Mouse (Mus musculus) E14TG2a.4 (cell line): Measurements from ENCODE around the gene Stk10.
"Not testable (repeated sequence)": the region's sequence is repeated elsewhere in the genome, so short reads cannot be mapped to it uniquely, and the experiment has no call there.

Source experiments
- H3K27me3 ChIP-seq: 2 replicates; pipeline ENCODE4 v1.6.1; 2014; ENCODE audit warnings: low read length, control low read depth; ENCODE audit not compliant: insufficient read depth
- H3K36me3 ChIP-seq: 2 replicates; pipeline ENCODE4 v1.6.1; 2014; ENCODE audit warnings: low read length, control low read depth; ENCODE audit not compliant: insufficient read depth
- H3K4me1 ChIP-seq: replicated peaks from 2 replicates; pipeline ENCODE4 v1.6.1; 2014; ENCODE audit warnings: low read depth, low read length, control low read depth
- H3K4me3 ChIP-seq: replicated peaks from 2 replicates; pipeline ENCODE4 v1.5.1; 2014; ENCODE audit warnings: mild to moderate bottlenecking, low read length
- H3K9me3 ChIP-seq: 2 replicates; pipeline ENCODE4 v1.6.1; 2014; ENCODE audit warnings: low read length, control low read depth
- CTCF ChIP-seq: conservative IDR thresholded peaks from 2 replicates; pipeline ENCODE4 v1.5.1; 2014; ENCODE audit warnings: low read length
- NANOG ChIP-seq: IDR thresholded peaks from 2 replicates; pipeline ENCODE4 v1.6.1; 2014; ENCODE audit warnings: borderline replicate concordance, low read length, mixed read lengths
- POU5F1 ChIP-seq: IDR thresholded peaks from 2 replicates; pipeline ENCODE4 v1.6.1; 2014; ENCODE audit warnings: low read length, borderline replicate concordance

Gene Stk10

DNA sequence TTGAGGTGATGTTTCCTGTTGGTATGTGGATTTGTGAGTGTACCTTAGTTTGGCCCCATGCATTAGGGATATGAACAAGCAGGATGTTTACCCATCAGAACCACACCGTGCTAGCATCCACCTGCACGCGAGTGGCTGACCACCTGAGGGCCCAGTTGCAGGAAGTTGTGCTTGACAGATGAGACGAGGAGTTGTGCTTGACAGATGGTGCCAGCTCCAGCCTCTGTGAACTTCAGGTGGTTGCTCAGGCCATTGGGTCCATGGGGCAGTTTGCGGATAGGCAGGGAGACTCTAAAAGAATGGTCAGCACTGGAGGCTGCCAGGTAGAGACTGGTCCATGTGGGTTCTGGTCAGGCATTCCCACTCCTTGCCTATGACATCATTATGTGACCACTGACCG lies 83.0 kb downstream of the Stk10 start:
- Histone ChIP-seq H3K4me1 (peaks cover 63% of the 10 kb centered on the region), H3K9me3 (no peaks in the 10 kb centered on the region), H3K4me3 (peak overlapping the region; percentile 49), H3K27me3 (no peaks in the 10 kb centered on the region), H3K36me3 (peaks cover 79% of the 10 kb centered on the region)
- TF ChIP-seq NANOG (no peak), CTCF (no peak), POU5F1 (no peak)

- Histone ChIP-seq H3K4me1 (peaks cover 61% of the 10 kb centered on the region), H3K9me3 (no peaks in the 10 kb centered on the region), H3K36me3 (peaks cover 78% of the 10 kb centered on the region), H3K27me3 (no peaks in the 10 kb centered on the region), H3K4me3 (no peak overlapping the region)
- TF ChIP-seq NANOG, result no peak
- TF ChIP-seq POU5F1, result no peak
- TF ChIP-seq CTCF, result no peak
Measured at GRCm38 (mm10) chr11:32618036-32618435, 84.9 kb downstream of the Stk10 start.

GRCm38 (mm10) chr11:32618641-32619040 lies 85.5 kb downstream of the Stk10 start:
- H3K27me3 ChIP-seq, H3K4me3 ChIP-seq, H3K9me3 ChIP-seq: not testable (repeated sequence)
- Histone ChIP-seq H3K36me3 (peaks cover 78% of the 10 kb centered on the region), H3K4me1 (peaks cover 61% of the 10 kb centered on the region)

- Histone ChIP-seq H3K27me3 (no peaks in the 10 kb centered on the region), H3K36me3 (peaks cover 75% of the 10 kb centered on the region), H3K9me3 (no peaks in the 10 kb centered on the region), H3K4me1 (peaks cover 59% of the 10 kb centered on the region), H3K4me3 (no peak overlapping the region)
- TF ChIP-seq NANOG (no peak), CTCF (no peak), POU5F1 (no peak)
Measured at GRCm38 (mm10) chr11:32619257-32619816, 86.2 kb downstream of the Stk10 start.

DNA sequence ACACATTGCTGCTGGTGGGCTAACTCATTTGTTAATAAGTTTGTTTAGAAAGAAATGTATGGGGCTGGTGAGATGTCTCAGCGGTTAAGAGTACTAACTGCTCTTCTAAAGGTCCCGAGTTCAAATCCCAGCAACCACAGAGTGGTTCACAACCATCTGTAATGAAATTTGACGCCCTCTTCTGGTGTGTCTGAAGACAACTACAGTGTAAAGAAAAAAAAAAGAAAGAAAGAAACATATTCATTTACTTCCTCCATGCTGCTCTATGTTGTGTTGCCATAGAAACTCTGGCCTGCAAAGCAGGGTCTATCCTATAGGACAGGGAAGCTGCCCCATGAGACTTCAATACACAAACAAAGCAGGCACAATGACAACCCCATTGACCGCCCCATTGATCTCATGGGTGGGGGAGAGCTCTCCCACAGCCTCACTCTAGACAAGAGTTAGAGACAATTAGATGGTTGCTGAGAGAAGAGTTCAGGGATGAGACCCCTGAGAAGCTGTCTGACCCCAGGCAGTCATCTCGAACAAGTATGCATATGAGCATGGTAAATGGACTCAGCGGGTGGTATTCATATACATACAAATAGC lies 86.9 kb downstream of the Stk10 start:
- Histone ChIP-seq H3K36me3 (peaks cover 75% of the 10 kb centered on the region), H3K27me3 (no peaks in the 10 kb centered on the region), H3K4me3 (no peak overlapping the region), H3K4me1 (peaks cover 58% of the 10 kb centered on the region), H3K9me3 (no peaks in the 10 kb centered on the region)
- TF ChIP-seq POU5F1 (no peak), CTCF (no peak), NANOG (no peak; the same call in 1 of the 2 replicates)

GRCm38 (mm10) chr11:32621831-32622478 lies 88.8 kb downstream of the Stk10 start:
- Histone ChIP-seq H3K4me3 (no peak overlapping the region), H3K9me3 (no peaks in the 10 kb centered on the region), H3K36me3 (peaks cover 63% of the 10 kb centered on the region), H3K4me1 (peaks cover 47% of the 10 kb centered on the region), H3K27me3 (no peaks in the 10 kb centered on the region)
- TF ChIP-seq NANOG, result no peak
- no peak for TF ChIP-seq CTCF
- TF ChIP-seq POU5F1, result no peak

- H3K36me3 ChIP-seq, result peaks cover 58% of the 10 kb centered on the region
- no peak for TF ChIP-seq CTCF
- TF ChIP-seq NANOG, result no peak
- no peak for TF ChIP-seq POU5F1
- H3K27me3 ChIP-seq, result no peaks in the 10 kb centered on the region
- H3K4me1 ChIP-seq, result peaks cover 47% of the 10 kb centered on the region
- H3K9me3 ChIP-seq, result no peaks in the 10 kb centered on the region
- H3K4me3 ChIP-seq, result no peak overlapping the region
Measured at GRCm38 (mm10) chr11:32622479-32623190, 89.5 kb downstream of the Stk10 start.

DNA sequence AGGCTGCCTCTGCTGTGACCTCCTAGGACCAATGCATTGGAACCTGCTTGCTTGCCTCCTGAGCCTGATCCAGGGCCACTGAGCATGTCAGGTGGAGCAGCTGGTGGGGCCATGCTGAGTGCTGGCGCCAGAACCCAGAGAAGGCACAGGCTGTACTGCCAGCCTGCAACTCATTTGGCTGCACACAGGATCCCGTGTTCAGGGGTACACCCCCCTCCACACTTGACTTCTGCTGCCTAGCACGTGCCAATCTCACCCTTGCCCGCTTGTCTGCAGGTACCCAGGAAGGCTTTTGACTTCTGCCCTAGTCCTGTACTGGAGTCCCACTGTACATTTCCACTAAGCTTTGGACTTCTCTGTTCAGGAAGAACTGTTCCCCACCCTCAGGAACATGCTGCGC lies 90.1 kb downstream of the Stk10 start:
- Histone ChIP-seq H3K27me3 (no peaks in the 10 kb centered on the region), H3K36me3 (peaks cover 52% of the 10 kb centered on the region), H3K4me1 (peaks cover 47% of the 10 kb centered on the region), H3K4me3 (no peak overlapping the region), H3K9me3 (no peaks in the 10 kb centered on the region)
- no peak for TF ChIP-seq CTCF
- TF ChIP-seq NANOG, result no peak
- TF ChIP-seq POU5F1, result no peak
